Mouse (Mus musculus) liver, embryonic 14.5 days (tissue): ENCODE measurements at regions not wholly inside any gene's neighbourhood (a gene's known extent, or its start where the extent isn't known, plus 50 kb on each side); places are given as distances from the start of the nearest gene placed in this dataset.

ENCODE experiments used
- CTCF ChIP-seq: IDR thresholded peaks from 2 replicates; pipeline ENCODE4 v1.5.1; 2016; ENCODE audit warnings: antibody characterized with exemption, low read depth, control low read depth
- EP300 ChIP-seq: IDR thresholded peaks from 2 replicates; pipeline ENCODE4 v1.6.1; 2016; ENCODE audit warnings: antibody characterized with exemption, low read depth

DNA sequence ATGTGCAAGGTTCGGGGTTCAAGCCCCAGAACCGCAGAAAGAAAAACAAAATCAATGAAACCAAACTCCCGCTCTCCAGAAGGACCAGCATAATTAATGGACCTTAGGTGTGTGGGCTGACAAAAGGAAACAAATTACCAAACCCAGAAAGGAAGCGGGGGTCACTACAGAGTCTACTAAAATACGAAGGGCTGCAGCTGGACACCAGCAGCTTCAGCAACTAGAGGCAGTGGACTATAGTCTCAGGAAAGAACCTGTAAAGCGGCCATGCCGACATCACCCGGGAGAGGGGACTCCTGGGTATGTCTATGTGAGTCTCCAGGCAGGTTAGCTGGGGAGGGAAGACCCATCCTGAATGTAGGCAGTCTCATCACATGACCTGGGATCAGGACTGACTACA, 55.5 kb upstream of the Ppp2r5c start:
- no peak for TF ChIP-seq CTCF
- no peak for TF ChIP-seq EP300
